Mouse (Mus musculus) midbrain, postnatal 0 days (tissue): ENCODE measurements at regions not wholly inside any gene's neighbourhood (a gene's known extent, or its start where the extent isn't known, plus 50 kb on each side); places are given as distances from the start of the nearest gene placed in this dataset.

Experiments
- ATAC-seq: fragments of 200-750 bp; cut with Nextera tagmentation; 2 replicates; pipeline ENCODE4 v1.8.0; 2017; ENCODE audit warnings: moderate number of reproducible peaks, mild to moderate bottlenecking, moderate TSS enrichment, moderate library complexity; ENCODE audit not compliant: low FRiP score
- DNase-seq: peaks from one replicate; pipeline ENCODE4 v3.0.0-alpha.2; 2015; ENCODE audit warnings: low spot score
- H3K27ac ChIP-seq: fragments of 300-500 bp; sonication (generic); 2 replicates; pipeline ENCODE4 v1.5.1; 2014; ENCODE audit warnings: low read depth, mild to moderate bottlenecking, low read length, mixed read lengths
- H3K27me3 ChIP-seq: fragments of 300-500 bp; sonication (generic); 2 replicates; pipeline ENCODE4 v1.6.1; 2014; ENCODE audit warnings: low read length, control low read depth, mixed read lengths; ENCODE audit not compliant: insufficient read depth
- H3K36me3 ChIP-seq: fragments of 300-500 bp; sonication (generic); 2 replicates; pipeline ENCODE4 v1.6.1; 2014; ENCODE audit warnings: low read length, control low read depth, mixed read lengths; ENCODE audit not compliant: insufficient read depth
- H3K4me1 ChIP-seq: fragments of 300-500 bp; sonication (generic); 2 replicates; pipeline ENCODE4 v1.6.1; 2014; ENCODE audit warnings: mild to moderate bottlenecking, control low read depth, antibody characterized with exemption, low read length, mixed read lengths; ENCODE audit not compliant: insufficient read depth
- H3K4me2 ChIP-seq: fragments of 300-500 bp; sonication (generic); 2 replicates; pipeline ENCODE4 v1.6.1; 2014; ENCODE audit warnings: low read depth, mild to moderate bottlenecking, low read length, mixed read lengths; ENCODE audit not compliant: poor library complexity, severe bottlenecking
- H3K4me3 ChIP-seq: fragments of 300-500 bp; sonication (generic); 2 replicates; pipeline ENCODE4 v1.5.1; 2014; ENCODE audit warnings: low read depth, mild to moderate bottlenecking, low read length, moderate library complexity
- H3K9ac ChIP-seq: fragments of 300-500 bp; sonication (generic); replicated peaks from 2 replicates; pipeline ENCODE4 v1.6.1; 2014; ENCODE audit warnings: mild to moderate bottlenecking, low read length, moderate library complexity, mixed read lengths; ENCODE audit not compliant: poor library complexity, severe bottlenecking
- H3K9me3 ChIP-seq: fragments of 300-500 bp; sonication (generic); 2 replicates; pipeline ENCODE4 v1.6.1; 2016; ENCODE audit warnings: low read length, control low read depth
- CTCF ChIP-seq: IDR thresholded peaks from 2 replicates; pipeline ENCODE4 v1.5.1; 2016; ENCODE audit warnings: antibody characterized with exemption, mild to moderate bottlenecking
- WGBS: fragments of 180-500 bp; shearing (Covaris S2); extraction: QIAGEN DNeasy Blood & Tissue Kit; methylation state at CpG from one replicate; pipeline ENCODE4 v1.1.7; 2014; 5-methylcytosine and 5-hydroxymethylcytosine counted together

- no peak for TF ChIP-seq CTCF
- no peak overlapping the region for H3K9ac ChIP-seq
- no peaks in the 10 kb centered on the region for H3K9me3 ChIP-seq
- 19% methylated on average over 8 of the region's 8 CpGs for WGBS
- H3K4me3 ChIP-seq = no peak overlapping the region
- H3K4me2 ChIP-seq = no peak overlapping the region
- H3K27me3 ChIP-seq = no peaks in the 10 kb centered on the region
- no peaks in the 10 kb centered on the region for H3K36me3 ChIP-seq
- no peak overlapping the region for H3K27ac ChIP-seq
- peak; percentile 66 for ATAC-seq
- DNase-seq = peak; percentile 74
- H3K4me1 ChIP-seq = no peaks in the 10 kb centered on the region
Observed at GRCm38 (mm10) chr3:40070137-40070667, 460.9 kb upstream of the Intu start.

- DNase-seq = peak; percentile 44
- no peak for ATAC-seq
- no peaks in the 10 kb centered on the region for H3K36me3 ChIP-seq
- no peaks in the 10 kb centered on the region for H3K4me1 ChIP-seq
- no peak for TF ChIP-seq CTCF
- H3K27me3 ChIP-seq = no peaks in the 10 kb centered on the region
- no peaks in the 10 kb centered on the region for H3K9me3 ChIP-seq
- H3K9ac ChIP-seq = no peak overlapping the region
- H3K27ac ChIP-seq = no peak overlapping the region
- WGBS = 48% methylated on average over 4 of the region's 4 CpGs
- no peak overlapping the region for H3K4me2 ChIP-seq
- no peak overlapping the region for H3K4me3 ChIP-seq
Observed at GRCm38 (mm10) chr3:40076824-40077223, 454.3 kb upstream of the Intu start.

DNA sequence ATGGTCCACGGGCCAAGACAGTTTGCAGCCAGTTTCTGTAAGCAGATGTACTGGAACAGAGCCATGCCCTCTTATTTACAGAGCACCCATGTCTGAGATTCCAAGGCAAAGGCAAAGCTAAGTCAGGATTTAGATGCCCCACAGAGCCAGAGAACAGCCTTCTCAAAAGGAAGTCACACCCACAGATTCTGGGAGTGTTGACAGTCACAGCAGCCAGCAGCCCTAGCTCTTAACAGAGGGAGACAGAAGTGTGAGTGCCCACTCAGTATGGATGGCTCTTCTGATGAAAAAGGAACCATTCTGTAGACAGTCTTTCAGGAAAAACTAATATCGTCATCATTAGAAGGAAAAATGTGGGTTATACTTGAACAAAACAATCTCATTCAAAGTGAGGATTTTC lies 446.0 kb upstream of the Intu start:
- WGBS = 82% methylated on average over 2 of the region's 2 CpGs
- no peaks in the 10 kb centered on the region for H3K4me1 ChIP-seq
- no peak overlapping the region for H3K27ac ChIP-seq
- no peak for DNase-seq
- H3K4me2 ChIP-seq = no peak overlapping the region
- no peak overlapping the region for H3K4me3 ChIP-seq
- no peak for ATAC-seq
- no peaks in the 10 kb centered on the region for H3K27me3 ChIP-seq
- no peaks in the 10 kb centered on the region for H3K36me3 ChIP-seq
- no peak overlapping the region for H3K9ac ChIP-seq
- no peaks in the 10 kb centered on the region for H3K9me3 ChIP-seq
- no peak for TF ChIP-seq CTCF

GRCm38 (mm10) chr3:40091773-40092343 lies 439.2 kb upstream of the Intu start:
- 71% methylated on average over 13 of the region's 13 CpGs for WGBS
- H3K4me2 ChIP-seq = no peak overlapping the region
- H3K4me3 ChIP-seq = no peak overlapping the region
- DNase-seq (no peak), ATAC-seq (no peak)
- H3K9ac ChIP-seq = no peak overlapping the region
- H3K9me3 ChIP-seq = no peaks in the 10 kb centered on the region
- H3K27me3 ChIP-seq = no peaks in the 10 kb centered on the region
- H3K36me3 ChIP-seq = no peaks in the 10 kb centered on the region
- no peaks in the 10 kb centered on the region for H3K4me1 ChIP-seq
- no peak for TF ChIP-seq CTCF
- no peak overlapping the region for H3K27ac ChIP-seq

DNA sequence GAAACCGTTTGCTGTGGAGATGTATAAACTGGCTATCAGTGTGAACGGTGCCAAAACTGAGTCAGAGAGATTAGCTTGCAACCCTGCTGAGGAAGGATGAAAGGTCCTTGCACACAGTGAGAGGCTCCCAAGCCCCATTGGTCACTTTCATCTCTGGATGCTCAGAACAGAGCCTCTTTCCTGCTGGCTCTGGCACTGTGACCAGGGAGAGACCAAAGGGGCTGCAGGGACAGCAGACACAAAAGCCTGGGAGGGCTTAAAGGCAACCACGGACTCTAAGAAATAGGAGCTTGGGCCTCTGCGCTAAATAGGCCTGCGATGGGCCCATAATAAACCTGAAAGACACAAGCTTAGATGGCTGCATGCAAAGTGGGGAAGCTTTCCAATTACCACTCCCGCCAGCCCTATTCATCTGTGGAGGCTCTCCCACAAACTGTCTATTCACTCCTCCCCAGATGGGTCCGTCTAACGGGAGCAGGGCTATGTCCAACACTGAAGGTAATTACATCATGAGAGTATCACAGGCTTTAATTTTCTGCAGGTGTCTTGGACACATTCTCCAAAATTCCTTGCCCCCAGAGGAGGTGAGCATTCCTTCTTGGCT lies 438.2 kb upstream of the Intu start:
- 0 out of 2 replicates have a peak, but pooled peaks have one; percentile 52 for ATAC-seq
- Histone ChIP-seq H3K4me2 (no peak overlapping the region), H3K4me1 (no peaks in the 10 kb centered on the region), H3K4me3 (no peak overlapping the region), H3K9ac (no peak overlapping the region), H3K27ac (no peak overlapping the region), H3K36me3 (no peaks in the 10 kb centered on the region), H3K9me3 (no peaks in the 10 kb centered on the region), H3K27me3 (no peaks in the 10 kb centered on the region)
- WGBS = 25% methylated on average over 8 of the region's 8 CpGs
- no peak for TF ChIP-seq CTCF
- peak; percentile 22 for DNase-seq

- no peak for TF ChIP-seq CTCF
- no peak overlapping the region for H3K4me3 ChIP-seq
- H3K4me2 ChIP-seq = no peak overlapping the region
- no peak overlapping the region for H3K27ac ChIP-seq
- no peak overlapping the region for H3K9ac ChIP-seq
- ATAC-seq (no peak), DNase-seq (peak; percentile 22)
- no peaks in the 10 kb centered on the region for H3K27me3 ChIP-seq
- 30% methylated on average over 6 of the region's 6 CpGs for WGBS
- H3K9me3 ChIP-seq = no peaks in the 10 kb centered on the region; the same call in 1 of the 2 replicates
- no peaks in the 10 kb centered on the region for H3K36me3 ChIP-seq
- H3K4me1 ChIP-seq = no peaks in the 10 kb centered on the region
Observed at GRCm38 (mm10) chr3:40094040-40094439, 437.0 kb upstream of the Intu start.
